Mouse (Mus musculus) kidney, adult 11 months (tissue): Measurements from ENCODE around the gene Dlec1.

Experiments
- DNase-seq: peaks from one replicate; pipeline ENCODE4 v3.0.0; 2022

Gene Dlec1

GRCm38 (mm10) chr9:119090462-119090861 lies 11.8 kb upstream of the Dlec1 start:
- no peak for DNase-seq

GRCm38 (mm10) chr9:119091581-119092310 lies 10.5 kb upstream of the Dlec1 start:
- DNase-seq, result no peak

- DNase-seq, result no peak
Observed at GRCm38 (mm10) chr9:119092473-119093418, 9.5 kb upstream of the Dlec1 start.

GRCm38 (mm10) chr9:119093419-119094295 lies 8.6 kb upstream of the Dlec1 start, which contains the start of gene Plcd1:
TSS of gene Plcd1 (minus strand) at chr9:119093502.
- peak; percentile 89 for DNase-seq

- DNase-seq, result no peak
Observed at GRCm38 (mm10) chr9:119094462-119095109, 7.7 kb upstream of the Dlec1 start.

GRCm38 (mm10) chr9:119100177-119100898 lies 1.9 kb upstream of the Dlec1 start:
- no peak for DNase-seq

GRCm38 (mm10) chr9:119102783-119103113 lies 470 bp downstream of the Dlec1 start:
- no peak for DNase-seq

GRCm38 (mm10) chr9:119107566-119107965 lies 5.3 kb downstream of the Dlec1 start:
- DNase-seq, result peak; percentile 59

GRCm38 (mm10) chr9:119109685-119110353 lies 7.5 kb downstream of the Dlec1 start:
- no peak for DNase-seq

- no peak for DNase-seq
Observed at GRCm38 (mm10) chr9:119110640-119111039, 8.4 kb downstream of the Dlec1 start.

- no peak for DNase-seq
Observed at GRCm38 (mm10) chr9:119114911-119115310, 12.6 kb downstream of the Dlec1 start.

- peak; percentile 94 for DNase-seq
Observed at GRCm38 (mm10) chr9:119119409-119120167, 17.3 kb downstream of the Dlec1 start.

- no peak for DNase-seq
Observed at GRCm38 (mm10) chr9:119120168-119120560, 17.9 kb downstream of the Dlec1 start.

- no peak for DNase-seq
Observed at GRCm38 (mm10) chr9:119122596-119123369, 20.5 kb downstream of the Dlec1 start.

- no peak for DNase-seq
Observed at GRCm38 (mm10) chr9:119128436-119129181, 26.3 kb downstream of the Dlec1 start.

GRCm38 (mm10) chr9:119130692-119131091 lies 28.4 kb downstream of the Dlec1 start:
- peak; percentile 48 for DNase-seq

- DNase-seq, result no peak
Observed at GRCm38 (mm10) chr9:119138836-119139235, 36.6 kb downstream of the Dlec1 start.

GRCm38 (mm10) chr9:119142066-119142465 lies 39.8 kb downstream of the Dlec1 start:
- no peak for DNase-seq

- DNase-seq, result no peak
Observed at GRCm38 (mm10) chr9:119143372-119143771, 41.1 kb downstream of the Dlec1 start.
